Mouse (Mus musculus): ENCODE data around the gene Trhde.

The Trhde gene

GRCm38 (mm10) chr10:114802161-114802651 is at the start of gene Trhde:
TSS of gene Trhde (minus strand) at chr10:114802307.
- peak; percentile 26 for DNase-seq

- DNase-seq, result no peak
These were observed 39.9 kb upstream of the Trhde start for GRCm38 (mm10) chr10:114841966-114842365.

GRCm38 (mm10) chr10:114841440-114841839 is 39.3 kb upstream of the Trhde start:
- no peak for DNase-seq

- DNase-seq, result no peak
These were observed 29.2 kb upstream of the Trhde start for GRCm38 (mm10) chr10:114831313-114831712.

- no peak for DNase-seq
These were observed 6.7 kb upstream of the Trhde start for GRCm38 (mm10) chr10:114808799-114809198.

GRCm38 (mm10) chr10:114805884-114806283 is 3.8 kb upstream of the Trhde start:
- peak; percentile 74 for DNase-seq

- peak; percentile 44 for DNase-seq
These were observed 498 bp downstream of the Trhde start for GRCm38 (mm10) chr10:114801457-114802160.

- peak; percentile 36 for DNase-seq
These were observed 1.5 kb downstream of the Trhde start for GRCm38 (mm10) chr10:114800331-114801304.

GRCm38 (mm10) chr10:114799481-114799880 is 2.6 kb downstream of the Trhde start:
- no peak for DNase-seq

GRCm38 (mm10) chr10:114798788-114799187 is 3.3 kb downstream of the Trhde start:
- no peak for DNase-seq

GRCm38 (mm10) chr10:114798218-114798617 is 3.9 kb downstream of the Trhde start:
- no peak for DNase-seq

GRCm38 (mm10) chr10:114797664-114798063 is 4.4 kb downstream of the Trhde start:
- DNase-seq, result no peak

GRCm38 (mm10) chr10:114796872-114797271 is 5.2 kb downstream of the Trhde start:
- no peak for DNase-seq

- no peak for DNase-seq
These were observed 7.9 kb downstream of the Trhde start for GRCm38 (mm10) chr10:114794214-114794613.

GRCm38 (mm10) chr10:114765914-114766313 is 36.2 kb downstream of the Trhde start:
- DNase-seq, result no peak

GRCm38 (mm10) chr10:114762125-114762524 is 40.0 kb downstream of the Trhde start:
- no peak for DNase-seq

- no peak for DNase-seq
These were observed 42.9 kb downstream of the Trhde start for GRCm38 (mm10) chr10:114759240-114759639.

GRCm38 (mm10) chr10:114758614-114759013 is 43.5 kb downstream of the Trhde start:
- DNase-seq, result no peak

- no peak for DNase-seq
These were observed 59.1 kb downstream of the Trhde start for GRCm38 (mm10) chr10:114742755-114743705.

GRCm38 (mm10) chr10:114739916-114740315 is 62.2 kb downstream of the Trhde start:
- no peak for DNase-seq

GRCm38 (mm10) chr10:114737581-114737980 is 64.5 kb downstream of the Trhde start:
- no peak for DNase-seq

GRCm38 (mm10) chr10:114736377-114736776 is 65.7 kb downstream of the Trhde start:
- DNase-seq, result no peak
